Mouse (Mus musculus) embryonic facial prominence, embryonic 13.5 days (tissue): Measurements from ENCODE around the gene Fam209. TPM values are rescaled to one million over a fixed set of nuclear protein-coding genes. Genes with fewer than 3 reads are reported as not detected.

ENCODE experiments used
- ATAC-seq: fragments of 200-750 bp; cut with Nextera tagmentation; 2 replicates; pipeline ENCODE4 v1.8.0; 2017; ENCODE audit warnings: low read depth; ENCODE audit not compliant: insufficient number of reproducible peaks, insufficient read depth, low FRiP score, low TSS enrichment
- H3K27ac ChIP-seq: fragments of 300-500 bp; sonication (generic); 2 replicates; pipeline ENCODE4 v1.5.1; 2015; ENCODE audit warnings: moderate library complexity, mild to moderate bottlenecking, inconsistent platforms
- H3K27me3 ChIP-seq: fragments of 300-500 bp; sonication (generic); 2 replicates; pipeline ENCODE4 v1.6.1; 2015; ENCODE audit warnings: mild to moderate bottlenecking, inconsistent platforms
- H3K36me3 ChIP-seq: fragments of 300-500 bp; sonication (generic); 2 replicates; pipeline ENCODE4 v1.6.1; 2015; ENCODE audit warnings: mild to moderate bottlenecking, inconsistent platforms
- H3K4me1 ChIP-seq: fragments of 300-500 bp; sonication (generic); 2 replicates; pipeline ENCODE4 v1.6.1; 2015; ENCODE audit warnings: inconsistent platforms
- H3K4me2 ChIP-seq: fragments of 300-500 bp; sonication (generic); 2 replicates; pipeline ENCODE4 v1.6.1; 2015; ENCODE audit warnings: moderate library complexity, mild to moderate bottlenecking, inconsistent platforms
- H3K4me3 ChIP-seq: fragments of 300-500 bp; sonication (generic); 2 replicates; pipeline ENCODE4 v1.5.1; 2015; ENCODE audit warnings: mild to moderate bottlenecking, inconsistent platforms
- H3K9ac ChIP-seq: fragments of 300-500 bp; sonication (generic); 2 replicates; pipeline ENCODE4 v1.6.1; 2015; ENCODE audit warnings: mild to moderate bottlenecking, inconsistent platforms
- H3K9me3 ChIP-seq: fragments of 300-500 bp; sonication (generic); 2 replicates; pipeline ENCODE4 v1.6.1; 2016; ENCODE audit warnings: inconsistent platforms
- WGBS: fragments of 180-500 bp; shearing (Covaris S2); methylation state at CpG from one replicate; pipeline ENCODE4 v1.1.7; 2015; ENCODE audit warnings: mixed read lengths; 5-methylcytosine and 5-hydroxymethylcytosine counted together
- polyA plus RNA-seq: library from polyadenylated mRNA; unstranded; fragments of >200 nt; fragmentation: Nextera tagmentation; extraction: Ambion mirVana; gene quantifications from 2 replicates; pipeline ENCODE4 v1.2.1, GENCODE M21; 2015

Fam209 gene
- 0.73 TPM in 1 of 2 replicates, not detected in the other for polyA plus RNA-seq

DNA sequence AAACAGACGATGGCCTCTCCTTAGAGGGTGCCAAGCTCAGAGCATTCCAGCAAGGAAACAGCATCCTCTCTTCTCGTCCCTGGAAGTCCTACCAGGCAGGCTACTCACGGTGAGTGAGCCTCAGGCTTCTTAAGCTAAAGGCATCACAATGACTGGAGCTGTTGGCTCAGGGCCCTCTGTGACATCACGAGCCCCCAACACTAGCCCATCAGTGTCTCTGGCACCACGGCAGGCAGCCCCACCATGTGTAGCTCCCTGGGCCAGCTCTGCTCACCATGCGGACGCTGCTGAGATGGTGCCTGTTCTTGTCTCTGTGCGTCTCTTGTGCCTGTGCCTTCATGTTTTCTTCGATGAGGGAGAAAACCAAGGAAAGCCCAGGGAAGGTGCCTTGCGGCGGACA, at the start of gene Fam209:
Gene Fam209 (plus strand): TSS at position 203 of the 400 bp plus-strand sequence.
- peaks cover 3% of the 10 kb centered on the region; the same call in 1 of the 2 replicates for H3K27me3 ChIP-seq
- peaks cover 28% of the 10 kb centered on the region for H3K36me3 ChIP-seq
- WGBS, result 84% methylated on average over 11 of the region's 11 CpGs
- no peak within 1 kb of the TSS for H3K4me2 ChIP-seq
- H3K4me3 ChIP-seq, result no peak within 1 kb of the TSS
- peak within 1 kb of the TSS; percentile 49; the same call in 1 of the 2 replicates for H3K9ac ChIP-seq
- no peaks in the 10 kb centered on the region for H3K9me3 ChIP-seq
- ATAC-seq, result no peak
- H3K27ac ChIP-seq, result peak within 1 kb of the TSS; percentile 48; the same call in 1 of the 2 replicates
- peaks cover 20% of the 10 kb centered on the region for H3K4me1 ChIP-seq

DNA sequence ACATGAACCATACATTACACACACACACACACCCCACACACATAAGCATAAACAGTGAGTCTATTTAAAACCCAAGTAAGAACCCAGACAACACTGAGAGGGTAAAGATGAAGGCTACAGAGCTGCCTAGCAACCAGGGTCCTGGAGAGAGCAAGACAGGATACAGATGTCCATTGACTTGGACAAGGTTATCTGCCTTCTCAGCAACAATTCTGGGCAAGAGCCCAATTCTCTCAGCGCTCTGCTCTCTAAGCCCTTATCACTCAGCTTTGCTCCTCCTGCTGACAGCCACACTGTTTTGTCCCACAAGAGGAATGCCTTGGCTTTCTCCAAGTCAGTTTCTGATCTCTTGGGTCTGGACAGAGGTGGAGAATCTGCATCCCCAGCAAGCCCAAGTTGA, 41.7 kb upstream of the Fam209 start:
- Histone ChIP-seq H3K27me3 (no peaks in the 10 kb centered on the region), H3K4me1 (no peaks in the 10 kb centered on the region), H3K36me3 (no peaks in the 10 kb centered on the region), H3K4me2 (no peak overlapping the region), H3K4me3 (no peak overlapping the region), H3K9ac (no peak overlapping the region), H3K27ac (no peak overlapping the region), H3K9me3 (no peaks in the 10 kb centered on the region)
- 84% methylated on average over 1 of the region's 1 CpGs for WGBS
- ATAC-seq, result no peak

- Histone ChIP-seq H3K4me3 (no peak overlapping the region), H3K27ac (no peak overlapping the region), H3K27me3 (no peaks in the 10 kb centered on the region), H3K36me3 (no peaks in the 10 kb centered on the region), H3K9ac (no peak overlapping the region), H3K9me3 (no peaks in the 10 kb centered on the region), H3K4me2 (no peak overlapping the region), H3K4me1 (no peaks in the 10 kb centered on the region)
- 56% methylated on average over 5 of the region's 5 CpGs for WGBS
- no peak for ATAC-seq
Measured at GRCm38 (mm10) chr2:172433746-172434145, 38.6 kb upstream of the Fam209 start.

DNA sequence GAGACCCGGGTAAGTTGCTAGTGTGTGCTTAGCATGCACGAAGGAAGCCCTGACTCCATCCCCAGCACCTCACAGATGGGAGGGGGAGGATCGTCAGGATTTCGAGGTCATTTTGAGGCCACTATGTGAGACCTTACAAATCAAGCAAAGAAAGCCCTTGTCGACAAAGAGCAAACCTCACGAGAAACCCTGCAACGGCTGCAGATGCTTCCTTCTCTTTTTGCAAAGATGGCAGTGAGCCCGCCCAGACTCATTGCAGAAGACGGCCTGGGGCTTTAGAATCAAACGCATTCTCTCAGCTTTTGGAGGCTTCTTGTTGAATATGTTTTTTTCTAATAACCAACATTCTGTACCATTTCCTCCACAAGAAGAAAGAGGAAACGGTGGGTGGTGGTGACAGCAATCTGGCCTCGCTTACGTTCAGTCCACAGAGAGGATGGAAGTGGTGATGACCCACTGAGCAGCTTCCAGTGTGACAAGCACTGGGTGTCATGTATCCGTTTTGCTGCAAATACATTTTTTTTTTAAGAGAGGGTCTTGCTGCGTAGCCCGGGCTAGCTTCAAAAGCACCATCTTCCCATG, 34.9 kb upstream of the Fam209 start:
- no peaks in the 10 kb centered on the region for H3K27me3 ChIP-seq
- no peak for ATAC-seq
- H3K36me3 ChIP-seq, result no peaks in the 10 kb centered on the region
- H3K4me3 ChIP-seq, result no peak overlapping the region
- H3K27ac ChIP-seq, result no peak overlapping the region
- WGBS, result 62% methylated on average over 16 of the region's 16 CpGs
- H3K4me1 ChIP-seq, result peaks cover 19% of the 10 kb centered on the region
- no peak overlapping the region for H3K4me2 ChIP-seq
- no peak overlapping the region for H3K9ac ChIP-seq
- no peaks in the 10 kb centered on the region for H3K9me3 ChIP-seq

- Histone ChIP-seq H3K9ac (peak within 1 kb of the TSS; percentile 79), H3K36me3 (peaks cover 5% of the 10 kb centered on the region; the same call in 1 of the 2 replicates), H3K4me3 (peak within 1 kb of the TSS; percentile 84), H3K4me2 (peak within 1 kb of the TSS; percentile 95), H3K27ac (peak within 1 kb of the TSS; percentile 78), H3K27me3 (no peaks in the 10 kb centered on the region), H3K4me1 (peaks cover 19% of the 10 kb centered on the region), H3K9me3 (no peaks in the 10 kb centered on the region)
- peak; percentile 95 for ATAC-seq
- 1% methylated on average over 35 of the region's 35 CpGs for WGBS
Measured at GRCm38 (mm10) chr2:172439843-172440639, 32.3 kb upstream of the Fam209 start, which contains the start of gene Rtf2. Gene Rtf2, plus strand, starts transcription at chr2:172440556.

DNA sequence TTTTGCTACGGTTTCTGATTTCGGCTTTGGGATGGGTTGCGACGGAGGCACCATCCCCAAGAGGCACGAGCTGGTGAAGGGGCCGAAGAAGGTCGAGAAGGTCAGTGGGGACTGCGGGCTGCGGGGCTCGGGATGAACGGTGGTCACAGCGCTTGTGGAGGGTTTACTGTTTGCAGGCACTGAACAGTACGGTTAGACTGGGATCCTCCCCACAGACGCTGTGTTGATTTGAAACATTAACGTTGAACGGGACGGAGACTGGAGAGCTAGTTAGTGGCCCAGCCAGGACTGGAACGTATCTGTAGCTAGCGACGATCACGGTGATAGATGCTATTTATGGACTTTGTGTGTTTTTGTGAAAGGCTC, 31.7 kb upstream of the Fam209 start:
- Histone ChIP-seq H3K9me3 (no peaks in the 10 kb centered on the region), H3K27me3 (no peaks in the 10 kb centered on the region), H3K4me2 (peak overlapping the region; percentile 95), H3K4me1 (peaks cover 19% of the 10 kb centered on the region), H3K27ac (peak overlapping the region; percentile 33; the same call in 1 of the 2 replicates), H3K36me3 (peaks cover 11% of the 10 kb centered on the region), H3K4me3 (peak overlapping the region; percentile 84), H3K9ac (peak overlapping the region; percentile 79)
- WGBS, result under 1% methylated on average over 21 of the region's 21 CpGs
- ATAC-seq, result no peak

DNA sequence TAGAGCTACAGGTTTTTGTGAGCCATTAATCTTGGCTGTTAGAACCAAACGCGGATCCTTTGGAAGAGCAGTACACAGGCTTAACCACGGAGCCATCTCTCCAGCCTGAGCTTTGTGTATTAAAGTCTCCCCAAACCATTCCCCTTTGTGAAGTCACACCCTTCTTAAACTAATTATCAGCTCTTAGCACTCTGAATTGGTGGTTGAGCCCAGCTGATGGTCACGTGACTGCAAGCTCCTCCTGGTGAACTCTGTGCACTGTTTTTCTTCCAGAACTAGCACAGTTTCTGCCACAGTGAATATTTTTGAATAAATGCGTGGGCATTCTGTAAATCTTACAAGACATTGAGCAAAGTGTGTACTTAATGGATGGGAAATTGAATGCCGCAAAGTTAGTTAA, 31.1 kb upstream of the Fam209 start:
- Histone ChIP-seq H3K27me3 (no peaks in the 10 kb centered on the region), H3K4me3 (peak overlapping the region; percentile 84), H3K4me2 (peak overlapping the region; percentile 95), H3K4me1 (peaks cover 19% of the 10 kb centered on the region), H3K9ac (peak overlapping the region; percentile 79), H3K36me3 (peaks cover 16% of the 10 kb centered on the region), H3K27ac (no peak overlapping the region), H3K9me3 (no peaks in the 10 kb centered on the region)
- ATAC-seq, result no peak
- 34% methylated on average over 6 of the region's 6 CpGs for WGBS

GRCm38 (mm10) chr2:172445617-172446016, 26.7 kb upstream of the Fam209 start:
- peaks cover 60% of the 10 kb centered on the region for H3K36me3 ChIP-seq
- WGBS, result 94% methylated on average over 4 of the region's 4 CpGs
- ATAC-seq, result no peak
- no peak overlapping the region for H3K27ac ChIP-seq
- no peaks in the 10 kb centered on the region for H3K9me3 ChIP-seq
- no peaks in the 10 kb centered on the region for H3K27me3 ChIP-seq
- no peak overlapping the region for H3K9ac ChIP-seq
- H3K4me2 ChIP-seq, result no peak overlapping the region
- H3K4me3 ChIP-seq, result no peak overlapping the region
- H3K4me1 ChIP-seq, result peaks cover 14% of the 10 kb centered on the region

- ATAC-seq, result no peak
- Histone ChIP-seq H3K4me3 (no peak overlapping the region), H3K4me2 (no peak overlapping the region), H3K27me3 (no peaks in the 10 kb centered on the region), H3K9me3 (no peaks in the 10 kb centered on the region), H3K9ac (no peak overlapping the region), H3K36me3 (peaks cover 76% of the 10 kb centered on the region), H3K4me1 (no peaks in the 10 kb centered on the region), H3K27ac (no peak overlapping the region)
- 85% methylated on average over 6 of the region's 6 CpGs for WGBS
Measured at GRCm38 (mm10) chr2:172447317-172447716, 25.0 kb upstream of the Fam209 start.

DNA sequence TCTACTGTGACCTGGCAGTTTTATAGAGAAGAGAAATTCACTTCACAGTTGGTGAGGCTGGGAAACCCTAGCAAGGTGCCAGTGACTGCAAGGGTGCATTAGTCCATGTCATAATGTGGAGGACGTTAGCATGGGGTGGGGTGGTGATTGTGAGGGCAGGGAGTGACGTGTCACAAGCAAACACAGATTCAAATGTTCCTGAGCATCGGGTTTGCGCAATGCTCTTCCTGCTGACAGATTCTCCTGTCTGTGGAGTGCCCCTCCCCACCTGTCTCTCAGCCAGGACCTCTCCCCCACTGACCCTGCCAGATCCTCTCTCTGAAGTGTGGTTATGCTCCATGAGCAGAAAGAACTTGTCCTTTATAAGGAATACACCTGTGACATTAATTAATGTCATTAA, 24.0 kb upstream of the Fam209 start:
- H3K27me3 ChIP-seq, result no peaks in the 10 kb centered on the region
- no peak for ATAC-seq
- peaks cover 86% of the 10 kb centered on the region for H3K36me3 ChIP-seq
- no peak overlapping the region for H3K27ac ChIP-seq
- H3K9ac ChIP-seq, result no peak overlapping the region
- no peak overlapping the region for H3K4me2 ChIP-seq
- WGBS, result 85% methylated on average over 4 of the region's 4 CpGs
- H3K4me3 ChIP-seq, result no peak overlapping the region
- no peaks in the 10 kb centered on the region for H3K4me1 ChIP-seq
- no peaks in the 10 kb centered on the region for H3K9me3 ChIP-seq

DNA sequence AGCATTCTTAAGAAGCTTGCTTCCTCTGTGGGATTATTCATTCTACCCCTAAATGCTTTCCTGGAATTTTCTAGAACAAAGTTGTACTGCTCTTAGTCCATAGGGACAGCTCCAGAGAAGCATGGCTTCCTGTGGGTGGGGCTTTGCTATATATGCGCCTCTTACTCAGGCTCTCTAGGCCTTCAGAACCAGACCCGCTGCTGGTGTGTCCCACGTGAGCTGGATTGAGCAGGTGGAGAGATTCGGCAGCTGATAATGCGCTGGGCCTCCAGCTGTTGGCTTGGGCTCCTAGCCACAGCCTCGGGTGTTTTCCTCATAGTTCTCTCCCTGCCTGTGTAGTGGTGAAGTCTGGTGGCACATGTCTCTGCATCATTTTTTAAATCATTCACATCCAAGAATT, 21.7 kb upstream of the Fam209 start:
- Histone ChIP-seq H3K4me3 (no peak overlapping the region), H3K27me3 (no peaks in the 10 kb centered on the region), H3K4me2 (no peak overlapping the region), H3K4me1 (no peaks in the 10 kb centered on the region), H3K27ac (no peak overlapping the region), H3K9me3 (no peaks in the 10 kb centered on the region), H3K9ac (no peak overlapping the region), H3K36me3 (peaks cover 91% of the 10 kb centered on the region)
- ATAC-seq, result no peak
- 81% methylated on average over 6 of the region's 6 CpGs for WGBS

DNA sequence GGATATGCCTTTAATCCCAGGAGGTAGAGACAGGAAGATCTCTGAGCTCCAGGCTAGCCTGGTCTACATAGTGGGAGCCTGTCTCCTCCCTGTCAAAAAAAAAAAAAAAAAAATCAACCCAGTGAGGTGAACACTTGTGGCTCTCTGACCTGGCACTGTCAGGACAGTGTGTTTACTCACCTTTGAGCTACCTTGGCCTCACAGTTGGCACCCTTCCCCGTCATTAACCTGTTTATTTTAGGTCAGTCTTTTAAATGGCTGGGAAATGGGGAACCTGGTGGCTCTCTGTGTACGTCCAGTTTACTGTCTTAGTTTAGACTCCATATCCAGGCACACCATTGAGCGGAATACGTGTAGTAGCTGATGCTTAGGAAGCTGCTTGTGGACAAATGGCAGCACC, 20.3 kb upstream of the Fam209 start:
- Histone ChIP-seq H3K27ac (no peak overlapping the region), H3K27me3 (no peaks in the 10 kb centered on the region), H3K9me3 (no peaks in the 10 kb centered on the region), H3K4me1 (no peaks in the 10 kb centered on the region), H3K4me2 (no peak overlapping the region), H3K4me3 (no peak overlapping the region), H3K36me3 (peaks cover 91% of the 10 kb centered on the region), H3K9ac (no peak overlapping the region)
- ATAC-seq, result no peak
- 93% methylated on average over 4 of the region's 4 CpGs for WGBS
